Mouse (Mus musculus): Measurements from ENCODE around the gene Zfp408.

- no peak for TF ChIP-seq GATA1 (IDR thresholded peaks at IDR 0.05; ENCODE audit: borderline replicate concordance, low read length)
- TF ChIP-seq FLI1 (IDR thresholded peaks at IDR 0.05; ENCODE audit: low read length): no peak
These were observed 6.2 kb upstream of the Zfp408 start for GRCm38 (mm10) chr2:91655827-91656226.
